Mouse (Mus musculus): ENCODE measurements around the gene Ruvbl2. TPM values are rescaled to one million over a fixed set of nuclear protein-coding genes. Genes with fewer than 3 reads are reported as not detected.
"Not testable (repeated sequence)": the region's sequence is repeated elsewhere in the genome, so short reads cannot be mapped to it uniquely, and the experiment has no call there.

Gene Ruvbl2
- 66.4 and 68.1 TPM in 2 replicates for polyA plus RNA-seq (2014; fragmentation: Nextera tagmentation; extraction: Ambion mirVana)

GRCm38 (mm10) chr7:45437521-45438276, at the start of gene Ruvbl2:
Gene Ruvbl2 (minus strand): TSS chr7:45438096.
- Histone ChIP-seq H3K27me3 (ENCODE audit: control insufficient read depth, insufficient read depth, low read length) (no peaks in the 10 kb centered on the region), H3K4me2 (ENCODE audit: low read length) (peak within 1 kb of the TSS; percentile 65), H3K36me3 (ENCODE audit: control insufficient read depth, insufficient read depth, low read length) (peaks cover 47% of the 10 kb centered on the region), H3K9ac (ENCODE audit: low read length) (peak within 1 kb of the TSS; percentile 16; the same call in 1 of the 2 replicates), H3K27ac (replicated peaks in 1 of 2; ENCODE audit: control insufficient read depth in 1 of 2, insufficient read depth in 1 of 2, low read depth in 2 of 2, low read length in 2 of 2) (no peak within 1 kb of the TSS), H3K4me1 (ENCODE audit: control insufficient read depth in 2 of 2, insufficient read depth in 2 of 2, low read length in 2 of 2) (peaks cover 19 to 37% of the 10 kb centered on the region in 2 experiments), H3K9me3 (ENCODE audit: control insufficient read depth, low read length) (no peaks in the 10 kb centered on the region), H3K4me3 (ENCODE audit: control insufficient read depth in 1 of 2, insufficient read depth in 1 of 2, low read depth in 1 of 2, low read length in 2 of 2) (no peak within 1 kb of the TSS)
- WGBS = 28% methylated on average over 19 of the region's 19 CpGs
- no peak for ATAC-seq (ENCODE audit: insufficient number of reproducible peaks, insufficient read depth, low FRiP score, low read depth)

- WGBS = 83% methylated on average over 12 of the region's 12 CpGs
- no peak for ATAC-seq (ENCODE audit: insufficient number of reproducible peaks, insufficient read depth, low FRiP score, low read depth)
- Histone ChIP-seq H3K4me3 (ENCODE audit: control insufficient read depth in 1 of 2, insufficient read depth in 1 of 2, low read depth in 1 of 2, low read length in 2 of 2) (no peak within 1 kb of the TSS), H3K4me1 (ENCODE audit: control insufficient read depth in 2 of 2, insufficient read depth in 2 of 2, low read length in 2 of 2) (peaks cover 5 to 7% of the 10 kb centered on the region in 2 experiments; a peak in 2 of 4 replicates), H3K27me3 (ENCODE audit: control insufficient read depth, insufficient read depth, low read length) (no peaks in the 10 kb centered on the region), H3K36me3 (ENCODE audit: control insufficient read depth, insufficient read depth, low read length) (no peaks in the 10 kb centered on the region), H3K27ac (replicated peaks in 1 of 2; ENCODE audit: control insufficient read depth in 1 of 2, insufficient read depth in 1 of 2, low read depth in 2 of 2, low read length in 2 of 2) (no peak within 1 kb of the TSS), H3K4me2 (ENCODE audit: low read length) (no peak within 1 kb of the TSS), H3K9ac (ENCODE audit: low read length) (no peak within 1 kb of the TSS), H3K9me3 (ENCODE audit: control insufficient read depth, low read length) (no peaks in the 10 kb centered on the region)
Observed at GRCm38 (mm10) chr7:45486761-45487415, 49.0 kb upstream of the Ruvbl2 start, which contains the start of gene Gm45808. Gene Gm45808 (minus strand): TSS chr7:45486811.

GRCm38 (mm10) chr7:45486158-45486557, 48.3 kb upstream of the Ruvbl2 start:
- Histone ChIP-seq H3K36me3 (ENCODE audit: control insufficient read depth, insufficient read depth, low read length) (no peaks in the 10 kb centered on the region), H3K27ac (replicated peaks in 1 of 2; ENCODE audit: control insufficient read depth in 1 of 2, insufficient read depth in 1 of 2, low read depth in 2 of 2, low read length in 2 of 2) (no peak overlapping the region), H3K9ac (ENCODE audit: low read length) (no peak overlapping the region), H3K27me3 (ENCODE audit: control insufficient read depth, insufficient read depth, low read length) (no peaks in the 10 kb centered on the region), H3K4me3 (ENCODE audit: control insufficient read depth in 1 of 2, insufficient read depth in 1 of 2, low read depth in 1 of 2, low read length in 2 of 2) (no peak overlapping the region), H3K4me1 (ENCODE audit: control insufficient read depth in 2 of 2, insufficient read depth in 2 of 2, low read length in 2 of 2) (peaks cover 5 to 7% of the 10 kb centered on the region in 2 experiments; a peak in 2 of 4 replicates), H3K9me3 (ENCODE audit: control insufficient read depth, low read length) (no peaks in the 10 kb centered on the region), H3K4me2 (ENCODE audit: low read length) (no peak overlapping the region)
- 45% methylated on average over 7 of the region's 7 CpGs for WGBS
- ATAC-seq (ENCODE audit: insufficient number of reproducible peaks, insufficient read depth, low FRiP score, low read depth) = no peak

GRCm38 (mm10) chr7:45484985-45485384, 47.1 kb upstream of the Ruvbl2 start:
- H3K36me3 ChIP-seq (ENCODE audit: control insufficient read depth, insufficient read depth, low read length); H3K27ac ChIP-seq (replicated peaks in 1 of 2; ENCODE audit: control insufficient read depth in 1 of 2, insufficient read depth in 1 of 2, low read depth in 2 of 2, low read length in 2 of 2); H3K4me1 ChIP-seq (ENCODE audit: control insufficient read depth in 2 of 2, insufficient read depth in 2 of 2, low read length in 2 of 2); H3K4me3 ChIP-seq (ENCODE audit: control insufficient read depth in 1 of 2, insufficient read depth in 1 of 2, low read depth in 1 of 2, low read length in 2 of 2); H3K9me3 ChIP-seq (ENCODE audit: control insufficient read depth, low read length); ATAC-seq (ENCODE audit: insufficient number of reproducible peaks, insufficient read depth, low FRiP score, low read depth); H3K4me2 ChIP-seq (ENCODE audit: low read length); H3K9ac ChIP-seq (ENCODE audit: low read length); H3K27me3 ChIP-seq (ENCODE audit: control insufficient read depth, insufficient read depth, low read length): not testable (repeated sequence)
- WGBS = 93% methylated on average over 5 of the region's 5 CpGs

GRCm38 (mm10) chr7:45482166-45482565, 44.3 kb upstream of the Ruvbl2 start:
- Histone ChIP-seq H3K9ac (ENCODE audit: low read length) (no peak overlapping the region), H3K4me2 (ENCODE audit: low read length) (no peak overlapping the region), H3K36me3 (ENCODE audit: control insufficient read depth, insufficient read depth, low read length) (no peaks in the 10 kb centered on the region), H3K27me3 (ENCODE audit: control insufficient read depth, insufficient read depth, low read length) (no peaks in the 10 kb centered on the region), H3K27ac (replicated peaks in 1 of 2; ENCODE audit: control insufficient read depth in 1 of 2, insufficient read depth in 1 of 2, low read depth in 2 of 2, low read length in 2 of 2) (no peak overlapping the region), H3K9me3 (ENCODE audit: control insufficient read depth, low read length) (no peaks in the 10 kb centered on the region), H3K4me3 (ENCODE audit: control insufficient read depth in 1 of 2, insufficient read depth in 1 of 2, low read depth in 1 of 2, low read length in 2 of 2) (no peak overlapping the region), H3K4me1 (ENCODE audit: control insufficient read depth in 2 of 2, insufficient read depth in 2 of 2, low read length in 2 of 2) (no peaks in the 10 kb centered on the region)
- 65% methylated on average over 1 of the region's 1 CpGs for WGBS
- ATAC-seq (ENCODE audit: insufficient number of reproducible peaks, insufficient read depth, low FRiP score, low read depth) = no peak

GRCm38 (mm10) chr7:45481374-45481927, 43.6 kb upstream of the Ruvbl2 start, which contains the start of gene Tulp2:
Gene Tulp2 (plus strand): TSS chr7:45481877.
- Histone ChIP-seq H3K27ac (replicated peaks in 1 of 2; ENCODE audit: control insufficient read depth in 1 of 2, insufficient read depth in 1 of 2, low read depth in 2 of 2, low read length in 2 of 2) (no peak within 1 kb of the TSS), H3K4me3 (ENCODE audit: control insufficient read depth in 1 of 2, insufficient read depth in 1 of 2, low read depth in 1 of 2, low read length in 2 of 2) (no peak within 1 kb of the TSS), H3K9me3 (ENCODE audit: control insufficient read depth, low read length) (no peaks in the 10 kb centered on the region), H3K4me2 (ENCODE audit: low read length) (no peak within 1 kb of the TSS), H3K4me1 (ENCODE audit: control insufficient read depth in 2 of 2, insufficient read depth in 2 of 2, low read length in 2 of 2) (no peaks in the 10 kb centered on the region), H3K27me3 (ENCODE audit: control insufficient read depth, insufficient read depth, low read length) (no peaks in the 10 kb centered on the region), H3K36me3 (ENCODE audit: control insufficient read depth, insufficient read depth, low read length) (no peaks in the 10 kb centered on the region), H3K9ac (ENCODE audit: low read length) (no peak within 1 kb of the TSS)
- no peak for ATAC-seq (ENCODE audit: insufficient number of reproducible peaks, insufficient read depth, low FRiP score, low read depth)
- WGBS = 53% methylated on average over 15 of the region's 15 CpGs

GRCm38 (mm10) chr7:45480310-45480709, 42.4 kb upstream of the Ruvbl2 start:
- ATAC-seq (ENCODE audit: insufficient number of reproducible peaks, insufficient read depth, low FRiP score, low read depth); H3K4me3 ChIP-seq (ENCODE audit: control insufficient read depth in 1 of 2, insufficient read depth in 1 of 2, low read depth in 1 of 2, low read length in 2 of 2); H3K4me2 ChIP-seq (ENCODE audit: low read length); H3K9ac ChIP-seq (ENCODE audit: low read length); H3K27me3 ChIP-seq (ENCODE audit: control insufficient read depth, insufficient read depth, low read length); H3K4me1 ChIP-seq (ENCODE audit: control insufficient read depth in 2 of 2, insufficient read depth in 2 of 2, low read length in 2 of 2); H3K9me3 ChIP-seq (ENCODE audit: control insufficient read depth, low read length); H3K36me3 ChIP-seq (ENCODE audit: control insufficient read depth, insufficient read depth, low read length); H3K27ac ChIP-seq (replicated peaks in 1 of 2; ENCODE audit: control insufficient read depth in 1 of 2, insufficient read depth in 1 of 2, low read depth in 2 of 2, low read length in 2 of 2): not testable (repeated sequence)
- WGBS = 79% methylated on average over 3 of the region's 4 CpGs
